10 mouse cellular contexts compared by ENCODE assay signal in genomic region chr17:47386649-47387048, GRCm38 (mm10). TPM values are rescaled to one million over a fixed set of nuclear protein-coding genes. Genes with fewer than 3 reads are reported as not detected.
DNase-seq lines count a peak whose midpoint lies in the region; ATAC-seq and TF ChIP-seq lines count a peak whose summit lies in the region.
"Had no signal": no experiment of that assay in that cellular context is flagged by ENCODE, and none has a peak within 500 bp of the region (broad histone marks: within the 10 kb centered on the region; RNA-seq: fewer than 3 reads in every experiment).

No protein-coding gene starts in this region.

- no peaks in the 10 kb centered on the region for H3K4me1 ChIP-seq in heart, postnatal 0 days (ENCODE audit: control insufficient read depth, insufficient read depth)
- no peaks in the 10 kb centered on the region for H3K4me1 ChIP-seq in heart, embryonic 12.5 days (replicated peaks)
- no peaks in the 10 kb centered on the region for H3K4me1 ChIP-seq in embryonic fibroblast, embryonic 13.5 days (ENCODE audit: control insufficient read depth, insufficient read depth, low read length)
- peaks cover 3% of the 10 kb centered on the region for H3K4me1 ChIP-seq in testis, adult 2 months (ENCODE audit: control insufficient read depth, insufficient read depth, low read length)
- H3K4me1 ChIP-seq: embryonic facial prominence, embryonic 13.5 days had no signal

- TF ChIP-seq CTCF in heart, postnatal 0 days (IDR thresholded peaks at IDR 0.05; ENCODE audit: low read depth) = peak; percentile 69
- TF ChIP-seq CTCF in embryonic fibroblast, embryonic 13.5 days (IDR thresholded peaks at IDR 0.05; ENCODE audit: borderline replicate concordance, insufficient read depth, low read length) = peak; percentile 62; the same call in 1 of the 2 replicates
- TF ChIP-seq CTCF in testis, adult 2 months (IDR thresholded peaks at IDR 0.05; ENCODE audit: control insufficient read depth, insufficient read depth, insufficient replicate concordance, low read depth, low read length) = peak; percentile 82; the same call in 1 of the 2 replicates

- 66% methylated on average over 4 of the region's 4 CpGs for WGBS in heart, postnatal 0 days
- 57% methylated on average over 4 of the region's 4 CpGs for WGBS in heart, embryonic 12.5 days

- no peaks in the 10 kb centered on the region; the same call in 1 of the 2 replicates for H3K36me3 ChIP-seq in heart, postnatal 0 days (replicated peaks; ENCODE audit: control insufficient read depth, insufficient read depth, low read length)
- H3K36me3 ChIP-seq in heart, embryonic 12.5 days = peaks cover 13% of the 10 kb centered on the region
- no peaks in the 10 kb centered on the region for H3K36me3 ChIP-seq in testis, adult 2 months (ENCODE audit: control insufficient read depth, insufficient read depth, low read length)

- no peak for DNase-seq in heart, postnatal 0 days (ENCODE audit: low spot score)
- DNase-seq in 3T3-L1 (ENCODE audit: low read depth, low spot score) = peak; percentile 49
- DNase-seq in ES-CJ7 (ENCODE audit: low read depth, low spot score) = peak; percentile 74
- DNase-seq in lung, postnatal 14 days = peak; percentile 71
- DNase-seq in left cerebral cortex, postnatal 25 days (ENCODE audit: low spot score in 2 of 2) = no peak

- H3K27me3 ChIP-seq in heart, postnatal 0 days (ENCODE audit: control insufficient read depth, insufficient read depth, low read length) = peaks cover 2% of the 10 kb centered on the region; the same call in 1 of the 2 replicates
- no peaks in the 10 kb centered on the region for H3K27me3 ChIP-seq in heart, embryonic 12.5 days (replicated peaks)
- H3K27me3 ChIP-seq in testis, adult 2 months (ENCODE audit: control insufficient read depth, insufficient read depth, low read length) = no peaks in the 10 kb centered on the region
- H3K27me3 ChIP-seq: embryonic facial prominence, embryonic 13.5 days had no signal

- H3K9me3 ChIP-seq in heart, postnatal 0 days (replicated peaks; ENCODE audit: control insufficient read depth, low read length) = no peaks in the 10 kb centered on the region
- peaks cover 9% of the 10 kb centered on the region for H3K9me3 ChIP-seq in heart, embryonic 12.5 days (replicated peaks)
- H3K9me3 ChIP-seq: embryonic facial prominence, embryonic 13.5 days had no signal

- TF ChIP-seq EP300 in heart, postnatal 0 days (IDR thresholded peaks at IDR 0.05; ENCODE audit: low read depth) = no peak

- H3K27ac ChIP-seq in heart, postnatal 0 days (ENCODE audit: low read depth) = no peak overlapping the region
- no peak overlapping the region for H3K27ac ChIP-seq in heart, embryonic 12.5 days (ENCODE audit: poor library complexity, severe bottlenecking)
- H3K27ac ChIP-seq in embryonic fibroblast, embryonic 13.5 days (ENCODE audit: insufficient read depth, low read length) = no peak overlapping the region
- no peak overlapping the region for H3K27ac ChIP-seq in testis, adult 2 months (ENCODE audit: control insufficient read depth, insufficient read depth, low read depth, low read length)
- H3K27ac ChIP-seq: embryonic facial prominence, embryonic 13.5 days had no signal

- intact Hi-C loops in left cerebral cortex, postnatal 25 days (cut with DNase I) = loop anchor here (5.0 kb wide), 1 partner anchor 96 kb away; no protein-coding TSS in a partner anchor

- H3K4me2 ChIP-seq in heart, postnatal 0 days (ENCODE audit: low read depth, low read length) = no peak overlapping the region
- no peak overlapping the region for H3K4me2 ChIP-seq in heart, embryonic 12.5 days
- H3K4me2 ChIP-seq: embryonic facial prominence, embryonic 13.5 days had no signal

- no peak overlapping the region for H3K9ac ChIP-seq in heart, postnatal 0 days (replicated peaks; ENCODE audit: low read depth, low read length)
- no peak overlapping the region for H3K9ac ChIP-seq in heart, embryonic 12.5 days
- H3K9ac ChIP-seq: embryonic facial prominence, embryonic 13.5 days had no signal

- no peak for ATAC-seq in heart, postnatal 0 days (ENCODE audit: insufficient read depth, low read depth)
- ATAC-seq in heart, embryonic 12.5 days (ENCODE audit: insufficient number of reproducible peaks, low FRiP score) = no peak

- H3K4me3 ChIP-seq in heart, postnatal 0 days (ENCODE audit: low read depth, low read length) = no peak overlapping the region
- no peak overlapping the region for H3K4me3 ChIP-seq in heart, embryonic 12.5 days
- no peak overlapping the region for H3K4me3 ChIP-seq in embryonic fibroblast, embryonic 13.5 days (ENCODE audit: insufficient read depth, low read length)
- H3K4me3 ChIP-seq in testis, adult 2 months (ENCODE audit: control insufficient read depth, low read depth, low read length) = no peak overlapping the region
- H3K4me3 ChIP-seq: embryonic facial prominence, embryonic 13.5 days had no signal

- TF ChIP-seq POLR2A in embryonic fibroblast, embryonic 13.5 days (IDR thresholded peaks at IDR 0.05; ENCODE audit: low read depth, low read length) = no peak
- TF ChIP-seq POLR2A in testis, adult 2 months (IDR thresholded peaks at IDR 0.05; ENCODE audit: control insufficient read depth, low read depth, low read length) = no peak

RNA-seq across cellular contexts. Expression of gene Guca1b, which starts 1.5 kb away (rescaled TPM):
- total RNA-seq in heart, postnatal 0 days (2014; rRNA removed; ENCODE audit: low replicate concordance) = not detected in 2 replicates
- 0.32 and 0.38 TPM in 2 replicates for polyA plus RNA-seq in heart, postnatal 0 days (2015; fragmentation: Nextera tagmentation; extraction: Ambion mirVana)
- 1.8 and 2.0 TPM in 2 replicates for polyA plus RNA-seq in heart, embryonic 12.5 days (2016; fragmentation: Nextera tagmentation; extraction: Ambion mirVana)
- polyA plus RNA-seq in embryonic fibroblast, embryonic 13.5 days (2011; ENCODE audit: insufficient read length, low read depth, missing spikeins) = 0.32 TPM in 1 of 2 replicates, not detected in the other
- polyA plus RNA-seq in testis, adult 2 months (2012; rRNA removed) = 0.26 and 0.36 TPM in 2 replicates
- 1 to 10 TPM; 1.3 TPM for total RNA-seq in left cerebral cortex, postnatal 25 days (2021)

RNA-seq across cellular contexts. Expression of gene Guca1a, which starts 13.7 kb away (rescaled TPM):
- not detected in 2 replicates for total RNA-seq in heart, postnatal 0 days (2014; rRNA removed; ENCODE audit: low replicate concordance)
- 0.86 and 1.0 TPM in 2 replicates for polyA plus RNA-seq in heart, postnatal 0 days (2015; fragmentation: Nextera tagmentation; extraction: Ambion mirVana)
- 3.2 and 3.8 TPM in 2 replicates for polyA plus RNA-seq in heart, embryonic 12.5 days (2016; fragmentation: Nextera tagmentation; extraction: Ambion mirVana)
- polyA plus RNA-seq in embryonic fibroblast, embryonic 13.5 days (2011; ENCODE audit: insufficient read length, low read depth, missing spikeins) = 1.6 and 3.8 TPM in 2 replicates
- 10.1 and 15.0 TPM in 2 replicates for polyA plus RNA-seq in testis, adult 2 months (2012; rRNA removed)
- total RNA-seq in left cerebral cortex, postnatal 25 days (2021) = not detected

RNA-seq across cellular contexts. Expression of gene Mrps10, which starts 18.0 kb away (rescaled TPM):
- 28.5 and 34.9 TPM in 2 replicates for total RNA-seq in heart, postnatal 0 days (2014; rRNA removed; ENCODE audit: low replicate concordance)
- polyA plus RNA-seq in heart, postnatal 0 days (2015; fragmentation: Nextera tagmentation; extraction: Ambion mirVana) = 81.7 and 87.3 TPM in 2 replicates
- polyA plus RNA-seq in heart, embryonic 12.5 days (2016; fragmentation: Nextera tagmentation; extraction: Ambion mirVana) = 64.6 and 68.1 TPM in 2 replicates
- 51.8 and 54.7 TPM in 2 replicates for polyA plus RNA-seq in embryonic fibroblast, embryonic 13.5 days (2011; ENCODE audit: insufficient read length, low read depth, missing spikeins)
- polyA plus RNA-seq in testis, adult 2 months (2012; rRNA removed) = 20.5 and 21.3 TPM in 2 replicates
- 10 to 100 TPM; 30.0 to 36.1 TPM for total RNA-seq in left cerebral cortex, postnatal 25 days (2021)

RNA-seq across cellular contexts. Expression of gene AI661453, which starts 49.8 kb away (rescaled TPM):
- 1.3 and 1.8 TPM in 2 replicates for total RNA-seq in heart, postnatal 0 days (2014; rRNA removed; ENCODE audit: low replicate concordance)
- 0.92 and 1.0 TPM in 2 replicates for polyA plus RNA-seq in heart, postnatal 0 days (2015; fragmentation: Nextera tagmentation; extraction: Ambion mirVana)
- polyA plus RNA-seq in heart, embryonic 12.5 days (2016; fragmentation: Nextera tagmentation; extraction: Ambion mirVana) = 0.85 and 1.1 TPM in 2 replicates
- 1.1 and 1.4 TPM in 2 replicates for polyA plus RNA-seq in embryonic fibroblast, embryonic 13.5 days (2011; ENCODE audit: insufficient read length, low read depth, missing spikeins)
- 0.53 and 0.81 TPM in 2 replicates for polyA plus RNA-seq in testis, adult 2 months (2012; rRNA removed)
- under 1 TPM; 0.32 to 0.41 TPM for total RNA-seq in left cerebral cortex, postnatal 25 days (2021)

RNA-seq across cellular contexts. Expression of gene 1700001C19Rik, which starts 50.5 kb away (rescaled TPM):
- total RNA-seq in heart, postnatal 0 days (2014; rRNA removed; ENCODE audit: low replicate concordance) = 3.4 TPM in 1 of 2 replicates, not detected in the other
- 1.1 and 1.4 TPM in 2 replicates for polyA plus RNA-seq in heart, postnatal 0 days (2015; fragmentation: Nextera tagmentation; extraction: Ambion mirVana)
- polyA plus RNA-seq in heart, embryonic 12.5 days (2016; fragmentation: Nextera tagmentation; extraction: Ambion mirVana) = 1.0 and 1.2 TPM in 2 replicates
- polyA plus RNA-seq in embryonic fibroblast, embryonic 13.5 days (2011; ENCODE audit: insufficient read length, low read depth, missing spikeins) = 0.82 TPM in 1 of 2 replicates, not detected in the other
- 545 and 576 TPM in 2 replicates for polyA plus RNA-seq in testis, adult 2 months (2012; rRNA removed)
- under 1 TPM in 1 of 2 experiments, not detected in 1; 0.39 TPM for total RNA-seq in left cerebral cortex, postnatal 25 days (2021)
- polyA plus RNA-seq: lung, embryonic 16.5 days had no signal

Comparison
In these comparisons a context has a peak if more than half of its experiments do, and no peak if none do; other contexts are left out.
1. DNase-seq: peak in 3T3-L1 (single experiment), ES-CJ7 (single experiment) and lung, postnatal 14 days (single experiment); none in heart, postnatal 0 days (single experiment) and left cerebral cortex, postnatal 25 days (0 of 2).
2. Peak in every context shown above with its lines, with median percentiles within 50 percentile points of each other: CTCF ChIP-seq.